Mouse (Mus musculus) hindbrain, embryonic 15.5 days (tissue): ENCODE results near the gene Gna14. TPM values are rescaled to one million over a fixed set of nuclear protein-coding genes. Genes with fewer than 3 reads are reported as not detected.

Source experiments
- ATAC-seq: fragments of 200-750 bp; cut with Nextera tagmentation; 2 replicates; pipeline ENCODE4 v1.8.0; 2017; ENCODE audit warnings: low read depth, moderate number of reproducible peaks, moderate TSS enrichment; ENCODE audit not compliant: low FRiP score
- H3K27ac ChIP-seq: fragments of 300-500 bp; sonication (generic); replicated peaks from 2 replicates; pipeline ENCODE4 v1.5.1; 2015; ENCODE audit warnings: mild to moderate bottlenecking, inconsistent platforms
- H3K27me3 ChIP-seq: fragments of 300-500 bp; sonication (generic); 2 replicates; pipeline ENCODE4 v1.6.1; 2015; ENCODE audit warnings: control low read depth, inconsistent platforms
- H3K36me3 ChIP-seq: fragments of 300-500 bp; sonication (generic); 2 replicates; pipeline ENCODE4 v1.6.1; 2015; ENCODE audit warnings: control low read depth, inconsistent platforms
- H3K4me1 ChIP-seq: fragments of 300-500 bp; sonication (generic); replicated peaks from 2 replicates; pipeline ENCODE4 v1.6.1; 2015; ENCODE audit warnings: control low read depth, inconsistent platforms
- H3K4me2 ChIP-seq: fragments of 300-500 bp; sonication (generic); 2 replicates; pipeline ENCODE4 v1.6.1; 2015; ENCODE audit warnings: moderate library complexity, mild to moderate bottlenecking, inconsistent platforms
- H3K4me3 ChIP-seq: fragments of 300-500 bp; sonication (generic); 2 replicates; pipeline ENCODE4 v1.5.1; 2015; ENCODE audit warnings: mild to moderate bottlenecking, inconsistent platforms
- H3K9ac ChIP-seq: fragments of 300-500 bp; sonication (generic); 2 replicates; pipeline ENCODE4 v1.6.1; 2015; ENCODE audit warnings: inconsistent platforms
- H3K9me3 ChIP-seq: fragments of 300-500 bp; sonication (generic); 2 replicates; pipeline ENCODE4 v1.6.1; 2016; ENCODE audit warnings: control low read depth, inconsistent platforms
- WGBS: fragments of 180-500 bp; shearing (Covaris S2); methylation state at CpG from one replicate; pipeline ENCODE4 v1.1.7; 2015; 5-methylcytosine and 5-hydroxymethylcytosine counted together
- polyA plus RNA-seq: library from polyadenylated mRNA; unstranded; fragments of >200 nt; fragmentation: Nextera tagmentation; extraction: Ambion mirVana; gene quantifications from 2 replicates; pipeline ENCODE4 v1.2.1, GENCODE M21; 2015

Gna14 gene
- polyA plus RNA-seq: 0.60 and 0.77 TPM in 2 replicates

GRCm38 (mm10) chr19:16435531-16436231 is at the start of gene Gna14:
Gene Gna14 (plus strand): TSS chr19:16435762.
- Histone ChIP-seq H3K27me3 (peaks cover 35% of the 10 kb centered on the region), H3K4me2 (peak within 1 kb of the TSS; percentile 56), H3K4me3 (peak within 1 kb of the TSS; percentile 31), H3K9ac (0 out of 2 replicates have a peak within 1 kb of the TSS, but pooled peaks have one; percentile 2), H3K4me1 (peaks cover 20% of the 10 kb centered on the region), H3K36me3 (no peaks in the 10 kb centered on the region), H3K9me3 (no peaks in the 10 kb centered on the region), H3K27ac (no peak within 1 kb of the TSS)
- WGBS: 2% methylated on average over 27 of the region's 27 CpGs
- peak; percentile 63 for ATAC-seq

GRCm38 (mm10) chr19:16386514-16386913 is 49.0 kb upstream of the Gna14 start:
- Histone ChIP-seq H3K36me3 (peaks cover 6% of the 10 kb centered on the region; the same call in 1 of the 2 replicates), H3K4me1 (peaks cover 28% of the 10 kb centered on the region), H3K27ac (no peak overlapping the region), H3K27me3 (no peaks in the 10 kb centered on the region), H3K9me3 (no peaks in the 10 kb centered on the region), H3K9ac (no peak overlapping the region), H3K4me2 (no peak overlapping the region), H3K4me3 (no peak overlapping the region)
- 72% methylated on average over 6 of the region's 6 CpGs for WGBS
- ATAC-seq: no peak

DNA sequence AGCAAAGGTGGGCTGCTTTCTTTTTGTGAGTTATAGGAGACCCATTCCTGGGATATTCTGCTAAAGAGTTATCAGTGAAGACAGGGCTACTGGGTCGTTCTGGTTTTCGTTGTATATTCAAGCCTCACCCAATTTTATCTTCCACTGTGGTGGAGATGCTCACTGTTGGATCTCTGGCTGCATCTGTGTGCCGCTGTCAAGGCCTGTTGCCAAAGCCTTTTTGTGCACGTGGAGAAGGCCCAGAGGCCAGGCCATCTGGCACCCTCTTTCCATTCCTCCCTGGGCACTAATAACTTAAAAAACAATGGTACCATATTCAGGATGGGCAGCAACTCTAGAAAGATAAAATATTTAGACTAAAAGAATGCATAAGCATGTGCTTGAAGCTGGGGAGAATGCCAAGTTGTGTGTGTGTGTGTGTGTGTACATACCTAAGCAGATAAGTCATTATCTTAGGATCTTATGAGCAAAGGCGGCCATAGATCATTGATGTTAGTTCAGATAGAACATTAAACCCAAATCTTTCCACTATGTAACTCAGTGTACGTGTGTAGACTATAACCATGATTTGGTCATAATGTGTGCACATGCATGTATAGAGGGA is 45.3 kb upstream of the Gna14 start:
- WGBS: 73% methylated on average over 6 of the region's 6 CpGs
- peaks cover 19% of the 10 kb centered on the region for H3K4me1 ChIP-seq
- H3K27ac ChIP-seq: no peak overlapping the region
- H3K36me3 ChIP-seq: no peaks in the 10 kb centered on the region
- no peaks in the 10 kb centered on the region for H3K9me3 ChIP-seq
- H3K4me2 ChIP-seq: no peak overlapping the region
- no peak overlapping the region for H3K4me3 ChIP-seq
- no peak for ATAC-seq
- H3K27me3 ChIP-seq: no peaks in the 10 kb centered on the region
- H3K9ac ChIP-seq: no peak overlapping the region

- no peak overlapping the region for H3K27ac ChIP-seq
- H3K4me1 ChIP-seq: peaks cover 6% of the 10 kb centered on the region
- 94% methylated on average over 5 of the region's 5 CpGs for WGBS
- H3K4me2 ChIP-seq: no peak overlapping the region
- no peak for ATAC-seq
- H3K9ac ChIP-seq: no peak overlapping the region
- H3K9me3 ChIP-seq: no peaks in the 10 kb centered on the region
- no peaks in the 10 kb centered on the region for H3K36me3 ChIP-seq
- H3K4me3 ChIP-seq: no peak overlapping the region
- no peaks in the 10 kb centered on the region for H3K27me3 ChIP-seq
These were observed 41.2 kb upstream of the Gna14 start for GRCm38 (mm10) chr19:16394381-16394780.

DNA sequence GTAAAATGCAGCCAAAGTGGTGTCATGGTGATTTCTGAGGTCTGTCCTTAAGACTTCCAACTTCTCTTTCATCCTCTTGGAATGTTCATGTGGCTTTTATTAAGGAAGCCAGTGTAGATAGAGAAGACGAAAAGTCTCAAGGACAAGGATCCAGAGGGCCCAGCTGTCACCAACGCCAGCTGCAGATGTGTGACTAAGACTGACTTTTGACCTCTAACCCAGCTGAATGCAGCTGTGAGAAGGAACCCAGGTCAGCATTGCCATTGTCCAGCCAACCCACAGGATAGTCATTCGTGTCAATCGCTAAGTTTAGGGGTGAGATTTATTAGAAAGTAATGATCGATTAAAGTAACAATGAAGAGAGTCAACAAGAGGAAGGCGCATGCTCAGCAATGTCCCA is 32.5 kb upstream of the Gna14 start:
- no peaks in the 10 kb centered on the region for H3K4me1 ChIP-seq
- no peaks in the 10 kb centered on the region for H3K27me3 ChIP-seq
- no peak for ATAC-seq
- no peak overlapping the region for H3K4me3 ChIP-seq
- H3K9ac ChIP-seq: no peak overlapping the region
- no peak overlapping the region for H3K4me2 ChIP-seq
- no peak overlapping the region for H3K27ac ChIP-seq
- 79% methylated on average over 6 of the region's 6 CpGs for WGBS
- no peaks in the 10 kb centered on the region for H3K36me3 ChIP-seq
- H3K9me3 ChIP-seq: no peaks in the 10 kb centered on the region

DNA sequence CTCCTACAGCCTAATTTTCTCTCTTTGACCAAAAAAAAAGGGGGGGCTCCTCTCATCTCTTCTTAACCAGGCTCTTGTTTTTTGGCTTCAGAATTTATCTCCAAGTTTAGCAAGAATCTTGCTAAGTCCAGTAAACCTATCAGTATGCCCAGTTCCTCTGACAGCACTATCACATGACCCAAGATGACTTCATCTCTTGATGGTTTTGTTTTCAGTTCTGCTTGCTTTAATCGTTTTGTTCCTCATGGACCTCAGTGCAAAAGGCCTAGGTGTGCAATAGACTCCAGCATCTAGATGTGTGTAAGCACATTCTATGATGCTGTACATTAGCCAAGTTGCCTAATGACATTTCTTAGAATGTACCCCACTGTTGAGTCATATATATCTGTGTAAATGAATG is 27.8 kb upstream of the Gna14 start:
- Histone ChIP-seq H3K27me3 (no peaks in the 10 kb centered on the region), H3K4me2 (no peak overlapping the region), H3K4me3 (no peak overlapping the region), H3K9ac (no peak overlapping the region), H3K9me3 (no peaks in the 10 kb centered on the region), H3K27ac (no peak overlapping the region), H3K36me3 (no peaks in the 10 kb centered on the region), H3K4me1 (no peaks in the 10 kb centered on the region)
- ATAC-seq: no peak
- WGBS: 91% methylated on average over 1 of the region's 1 CpGs

DNA sequence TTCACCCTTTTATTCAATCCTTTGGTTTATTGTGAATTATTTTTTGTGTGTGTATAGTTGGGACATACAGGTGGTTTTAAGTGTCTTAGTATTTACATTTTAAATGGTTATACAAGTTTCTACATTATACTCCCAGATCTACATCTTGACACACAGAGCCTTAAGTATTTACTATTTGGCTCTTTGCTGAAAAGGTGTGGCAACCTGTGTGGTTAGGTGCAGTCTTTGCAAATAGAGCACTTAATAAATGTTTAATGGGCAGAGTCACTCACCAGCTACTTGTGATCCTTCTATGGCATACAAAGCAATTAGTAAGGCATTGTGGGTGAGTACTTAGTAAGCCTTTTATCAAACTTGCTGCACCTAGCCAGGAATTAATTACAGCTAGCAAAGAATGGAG is 24.3 kb upstream of the Gna14 start:
- Histone ChIP-seq H3K4me3 (no peak overlapping the region), H3K9ac (no peak overlapping the region)
- no peak for ATAC-seq

DNA sequence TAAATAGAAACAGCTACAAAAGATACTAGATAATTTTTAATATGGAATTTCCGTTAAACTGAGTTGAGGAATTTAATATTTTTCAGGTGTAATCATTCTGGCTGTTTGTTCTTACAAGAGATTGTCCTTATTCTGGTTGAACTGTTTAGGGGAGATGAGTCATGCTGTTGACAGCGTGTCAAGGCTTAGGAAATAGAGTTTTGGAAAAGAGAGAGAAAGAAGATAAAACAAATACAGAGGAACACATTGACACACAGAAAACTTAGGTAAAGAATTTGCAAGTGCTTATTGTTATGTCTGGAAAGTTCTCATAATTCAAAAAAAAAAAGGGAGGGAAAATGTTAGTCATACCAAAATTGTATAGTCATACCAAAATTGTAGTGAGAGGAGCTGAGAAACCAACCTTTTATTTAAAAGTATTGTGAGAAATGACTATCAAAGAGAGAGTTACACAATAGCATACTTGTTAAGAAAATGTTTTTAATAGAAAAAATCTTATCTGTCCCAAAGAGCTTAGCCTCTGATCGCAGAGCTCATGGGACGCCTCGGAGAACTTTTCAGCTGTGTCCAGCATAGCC is 17.4 kb upstream of the Gna14 start:
- ATAC-seq: no peak
- Histone ChIP-seq H3K9ac (no peak overlapping the region), H3K4me3 (no peak overlapping the region), H3K4me2 (no peak overlapping the region), H3K27ac (no peak overlapping the region), H3K36me3 (no peaks in the 10 kb centered on the region), H3K27me3 (no peaks in the 10 kb centered on the region), H3K4me1 (no peaks in the 10 kb centered on the region), H3K9me3 (no peaks in the 10 kb centered on the region)
- 92% methylated on average over 5 of the region's 5 CpGs for WGBS

More for the DNA sequence above, 24.3 kb upstream of the Gna14 start:
- H3K4me2 ChIP-seq: no peak overlapping the region
- no peaks in the 10 kb centered on the region for H3K27me3 ChIP-seq
- no peaks in the 10 kb centered on the region for H3K9me3 ChIP-seq
- no peaks in the 10 kb centered on the region for H3K4me1 ChIP-seq
- H3K36me3 ChIP-seq: no peaks in the 10 kb centered on the region
- no peak overlapping the region for H3K27ac ChIP-seq

GRCm38 (mm10) chr19:16425596-16425995 is 10.0 kb upstream of the Gna14 start:
- no peak overlapping the region for H3K4me2 ChIP-seq
- WGBS: 69% methylated on average over 2 of the region's 2 CpGs
- H3K36me3 ChIP-seq: no peaks in the 10 kb centered on the region
- H3K27ac ChIP-seq: no peak overlapping the region
- no peaks in the 10 kb centered on the region for H3K4me1 ChIP-seq
- H3K27me3 ChIP-seq: no peaks in the 10 kb centered on the region
- H3K9ac ChIP-seq: no peak overlapping the region
- H3K4me3 ChIP-seq: no peak overlapping the region
- no peak for ATAC-seq
- H3K9me3 ChIP-seq: no peaks in the 10 kb centered on the region

DNA sequence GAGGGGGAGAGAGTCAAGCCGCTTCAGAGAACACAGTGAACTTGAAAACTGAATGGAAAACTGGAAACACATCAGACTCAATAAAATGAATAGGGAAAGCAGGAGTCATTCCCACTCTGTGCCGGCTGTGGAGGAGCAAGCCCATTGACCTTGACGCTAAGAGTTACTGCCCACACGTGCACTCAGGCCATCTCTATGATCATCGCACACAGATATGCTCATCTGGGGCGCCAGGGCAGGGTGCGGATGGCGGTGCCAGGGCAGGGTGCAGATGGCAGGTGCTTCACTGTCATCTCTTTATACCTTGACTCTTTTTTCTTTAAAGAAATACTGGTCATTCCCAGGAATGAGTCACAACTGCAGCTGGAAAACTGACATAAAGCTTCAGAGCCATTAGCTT is 4.2 kb upstream of the Gna14 start:
- no peak overlapping the region for H3K27ac ChIP-seq
- H3K4me1 ChIP-seq: peaks cover 14% of the 10 kb centered on the region
- no peak for ATAC-seq
- no peak overlapping the region for H3K9ac ChIP-seq
- H3K4me2 ChIP-seq: no peak overlapping the region
- peaks cover 16% of the 10 kb centered on the region for H3K27me3 ChIP-seq
- WGBS: 66% methylated on average over 8 of the region's 8 CpGs
- H3K9me3 ChIP-seq: no peaks in the 10 kb centered on the region
- H3K36me3 ChIP-seq: no peaks in the 10 kb centered on the region
- no peak overlapping the region for H3K4me3 ChIP-seq

DNA sequence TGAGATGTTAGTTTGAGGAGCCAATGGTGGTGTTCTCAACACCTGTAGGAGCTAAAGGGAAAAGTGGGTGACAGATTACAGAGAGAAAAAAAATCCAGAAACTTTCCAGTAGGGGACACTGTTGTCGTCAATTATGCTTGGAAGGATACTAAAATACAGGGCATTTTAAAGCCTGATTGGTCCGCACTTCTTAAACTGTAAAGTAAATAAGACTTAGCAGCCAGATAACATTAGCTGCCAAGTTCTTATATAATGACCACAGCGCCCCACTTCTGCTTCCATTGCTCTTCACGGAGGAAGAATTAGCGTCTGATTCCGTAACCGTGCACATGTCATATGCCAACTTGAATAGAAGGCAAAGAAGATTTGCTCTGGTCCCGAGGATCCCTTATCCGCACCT is 683 bp upstream of the Gna14 start:
- Histone ChIP-seq H3K9ac (no peak overlapping the region), H3K9me3 (no peaks in the 10 kb centered on the region), H3K4me3 (peak overlapping the region; percentile 31), H3K27me3 (peaks cover 35% of the 10 kb centered on the region), H3K36me3 (no peaks in the 10 kb centered on the region), H3K4me2 (peak overlapping the region; percentile 56), H3K4me1 (peaks cover 20% of the 10 kb centered on the region), H3K27ac (no peak overlapping the region)
- no peak for ATAC-seq
- 22% methylated on average over 9 of the region's 9 CpGs for WGBS

DNA sequence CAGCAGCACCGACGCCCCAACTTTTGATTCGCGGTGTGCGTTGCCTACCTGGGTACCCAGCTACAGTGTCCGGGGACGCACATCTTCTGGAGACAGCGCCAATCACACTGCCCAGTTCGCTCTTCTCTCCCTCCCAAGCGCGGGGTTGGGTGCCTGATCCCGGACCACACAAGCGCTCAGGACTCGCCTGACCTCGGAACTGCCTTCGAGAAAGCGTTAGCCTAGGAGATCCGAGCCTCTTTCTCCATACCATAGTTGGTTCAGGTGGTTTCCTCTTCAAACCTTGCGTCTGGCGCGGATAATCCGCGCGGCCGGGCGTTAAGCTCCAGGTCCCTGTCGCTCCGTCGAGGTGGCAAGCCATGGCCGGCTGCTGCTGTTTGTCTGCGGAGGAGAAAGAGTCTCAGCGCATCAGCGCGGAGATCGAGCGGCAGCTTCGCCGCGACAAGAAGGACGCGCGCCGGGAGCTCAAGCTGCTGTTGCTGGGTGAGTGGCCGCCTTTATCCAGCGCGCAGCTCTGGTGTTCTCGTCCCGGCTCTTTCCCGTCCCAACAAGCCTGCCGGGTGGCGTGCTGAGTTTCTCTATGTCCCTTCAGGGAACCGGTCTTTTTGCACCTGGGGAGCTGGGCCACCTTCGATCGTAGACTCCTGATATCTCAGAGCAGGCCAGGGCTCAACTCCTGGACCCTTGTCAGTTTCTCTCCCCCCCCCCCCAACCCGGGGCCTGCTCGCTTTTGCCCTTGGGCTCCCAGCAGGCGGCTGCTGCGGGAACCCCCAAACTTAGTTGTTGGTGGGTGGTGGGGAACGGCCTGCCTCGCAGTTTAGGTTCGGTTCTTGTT is 990 bp downstream of the Gna14 start:
- peak overlapping the region; percentile 56 for H3K4me2 ChIP-seq
- peak; percentile 43; the same call in 1 of the 2 replicates for ATAC-seq
- peak overlapping the region; percentile 31 for H3K4me3 ChIP-seq
- no peaks in the 10 kb centered on the region for H3K9me3 ChIP-seq
- 0 out of 2 replicates have a peak overlapping the region, but pooled peaks have one; percentile 2 for H3K9ac ChIP-seq
- H3K36me3 ChIP-seq: no peaks in the 10 kb centered on the region
- peaks cover 20% of the 10 kb centered on the region for H3K4me1 ChIP-seq
- no peak overlapping the region for H3K27ac ChIP-seq
- 3% methylated on average over 61 of the region's 61 CpGs for WGBS
- H3K27me3 ChIP-seq: peaks cover 35% of the 10 kb centered on the region
